Mouse (Mus musculus) embryonic facial prominence, embryonic 15.5 days (tissue): ENCODE results near the gene Pum3. TPM values are rescaled to one million over a fixed set of nuclear protein-coding genes. Genes with fewer than 3 reads are reported as not detected.

Source experiments
- ATAC-seq: fragments of 200-750 bp; cut with Nextera tagmentation; 2 replicates; pipeline ENCODE4 v1.8.0; 2017; ENCODE audit warnings: low read depth, moderate TSS enrichment; ENCODE audit not compliant: insufficient number of reproducible peaks, low FRiP score, low TSS enrichment
- H3K27ac ChIP-seq: fragments of 300-500 bp; sonication (generic); replicated peaks from 2 replicates; pipeline ENCODE4 v1.5.1; 2015; ENCODE audit warnings: mild to moderate bottlenecking, inconsistent platforms
- H3K27me3 ChIP-seq: fragments of 300-500 bp; sonication (generic); 2 replicates; pipeline ENCODE4 v1.6.1; 2015; ENCODE audit warnings: inconsistent platforms
- H3K36me3 ChIP-seq: fragments of 300-500 bp; sonication (generic); 2 replicates; pipeline ENCODE4 v1.6.1; 2015; ENCODE audit warnings: mild to moderate bottlenecking, inconsistent platforms
- H3K4me1 ChIP-seq: fragments of 300-500 bp; sonication (generic); 2 replicates; pipeline ENCODE4 v1.6.1; 2015; ENCODE audit warnings: inconsistent platforms
- H3K4me2 ChIP-seq: fragments of 300-500 bp; sonication (generic); replicated peaks from 2 replicates; pipeline ENCODE4 v1.6.1; 2015; ENCODE audit warnings: mild to moderate bottlenecking, inconsistent platforms
- H3K4me3 ChIP-seq: fragments of 300-500 bp; sonication (generic); replicated peaks from 2 replicates; pipeline ENCODE4 v1.5.1; 2015; ENCODE audit warnings: mild to moderate bottlenecking, inconsistent platforms
- H3K9ac ChIP-seq: fragments of 300-500 bp; sonication (generic); 2 replicates; pipeline ENCODE4 v1.6.1; 2015; ENCODE audit warnings: inconsistent platforms
- H3K9me3 ChIP-seq: fragments of 300-500 bp; sonication (generic); replicated peaks from 2 replicates; pipeline ENCODE4 v1.6.1; 2016; ENCODE audit warnings: inconsistent platforms
- WGBS: fragments of 180-500 bp; shearing (Covaris S2); methylation state at CpG from one replicate; pipeline ENCODE4 v1.1.7; 2015; 5-methylcytosine and 5-hydroxymethylcytosine counted together
- polyA plus RNA-seq: library from polyadenylated mRNA; unstranded; fragments of >200 nt; fragmentation: Nextera tagmentation; extraction: Ambion mirVana; gene quantifications from 2 replicates; pipeline ENCODE4 v1.2.1, GENCODE M21; 2015

Pum3 gene
- 64.0 and 65.7 TPM in 2 replicates for polyA plus RNA-seq

- peak; percentile 98 for ATAC-seq
- peaks cover 12% of the 10 kb centered on the region for H3K4me1 ChIP-seq
- H3K9me3 ChIP-seq, result no peaks in the 10 kb centered on the region
- peak within 1 kb of the TSS; percentile 68 for H3K9ac ChIP-seq
- peak within 1 kb of the TSS; percentile 81 for H3K4me3 ChIP-seq
- H3K27ac ChIP-seq, result peak within 1 kb of the TSS; percentile 96
- no peaks in the 10 kb centered on the region for H3K27me3 ChIP-seq
- under 1% methylated on average over 40 of the region's 40 CpGs for WGBS
- peaks cover 9% of the 10 kb centered on the region for H3K36me3 ChIP-seq
- H3K4me2 ChIP-seq, result peak within 1 kb of the TSS; percentile 74
Measured at GRCm38 (mm10) chr19:27429745-27430251, at the start of gene Pum3. Gene Pum3, minus strand, starts transcription at chr19:27429825.

- Histone ChIP-seq H3K9me3 (no peaks in the 10 kb centered on the region), H3K4me3 (no peak overlapping the region), H3K4me1 (no peaks in the 10 kb centered on the region), H3K27me3 (no peaks in the 10 kb centered on the region), H3K4me2 (no peak overlapping the region), H3K27ac (no peak overlapping the region), H3K36me3 (no peaks in the 10 kb centered on the region), H3K9ac (no peak overlapping the region)
- WGBS, result 81% methylated on average over 4 of the region's 4 CpGs
- no peak for ATAC-seq
Measured at GRCm38 (mm10) chr19:27466691-27467090, 37.1 kb upstream of the Pum3 start.

- Histone ChIP-seq H3K27ac (no peak overlapping the region), H3K36me3 (no peaks in the 10 kb centered on the region), H3K27me3 (no peaks in the 10 kb centered on the region; the same call in 1 of the 2 replicates), H3K4me3 (no peak overlapping the region), H3K4me1 (no peaks in the 10 kb centered on the region), H3K4me2 (no peak overlapping the region), H3K9ac (no peak overlapping the region), H3K9me3 (no peaks in the 10 kb centered on the region)
- ATAC-seq, result no peak
- 57% methylated on average over 4 of the region's 4 CpGs for WGBS
Measured at GRCm38 (mm10) chr19:27462656-27463055, 33.0 kb upstream of the Pum3 start.

- H3K36me3 ChIP-seq, result no peaks in the 10 kb centered on the region
- WGBS, result 25% methylated on average over 4 of the region's 4 CpGs
- no peaks in the 10 kb centered on the region for H3K9me3 ChIP-seq
- no peak for ATAC-seq
- H3K4me2 ChIP-seq, result no peak overlapping the region
- H3K4me3 ChIP-seq, result no peak overlapping the region
- H3K27ac ChIP-seq, result no peak overlapping the region
- H3K4me1 ChIP-seq, result no peaks in the 10 kb centered on the region
- H3K27me3 ChIP-seq, result no peaks in the 10 kb centered on the region
- H3K9ac ChIP-seq, result no peak overlapping the region
Measured at GRCm38 (mm10) chr19:27450458-27450857, 20.8 kb upstream of the Pum3 start.

GRCm38 (mm10) chr19:27447515-27447914 is 17.9 kb upstream of the Pum3 start:
- Histone ChIP-seq H3K9me3 (no peaks in the 10 kb centered on the region), H3K9ac (no peak overlapping the region), H3K36me3 (no peaks in the 10 kb centered on the region), H3K27ac (no peak overlapping the region), H3K4me3 (no peak overlapping the region), H3K4me1 (no peaks in the 10 kb centered on the region), H3K27me3 (no peaks in the 10 kb centered on the region), H3K4me2 (no peak overlapping the region)
- no peak for ATAC-seq
- WGBS, result 26% methylated on average over 7 of the region's 7 CpGs

- H3K4me2 ChIP-seq, result no peak overlapping the region
- H3K9ac ChIP-seq, result no peak overlapping the region
- H3K9me3 ChIP-seq, result no peaks in the 10 kb centered on the region
- WGBS, result 38% methylated on average over 5 of the region's 5 CpGs
- H3K27me3 ChIP-seq, result no peaks in the 10 kb centered on the region
- no peak overlapping the region for H3K27ac ChIP-seq
- no peak overlapping the region for H3K4me3 ChIP-seq
- no peak for ATAC-seq
- H3K4me1 ChIP-seq, result no peaks in the 10 kb centered on the region
- no peaks in the 10 kb centered on the region for H3K36me3 ChIP-seq
Measured at GRCm38 (mm10) chr19:27441106-27441505, 11.5 kb upstream of the Pum3 start.

- Histone ChIP-seq H3K9ac (no peak overlapping the region), H3K4me3 (no peak overlapping the region), H3K4me1 (no peaks in the 10 kb centered on the region), H3K9me3 (no peaks in the 10 kb centered on the region), H3K27me3 (no peaks in the 10 kb centered on the region), H3K27ac (no peak overlapping the region), H3K4me2 (no peak overlapping the region), H3K36me3 (no peaks in the 10 kb centered on the region)
- 82% methylated on average over 10 of the region's 10 CpGs for WGBS
- no peak for ATAC-seq
Measured at GRCm38 (mm10) chr19:27437982-27438652, 8.5 kb upstream of the Pum3 start.

- Histone ChIP-seq H3K27me3 (no peaks in the 10 kb centered on the region), H3K4me3 (peak overlapping the region; percentile 81), H3K9me3 (no peaks in the 10 kb centered on the region), H3K4me2 (peak overlapping the region; percentile 64), H3K9ac (peak overlapping the region; percentile 68), H3K36me3 (peaks cover 3% of the 10 kb centered on the region), H3K27ac (peak overlapping the region; percentile 96), H3K4me1 (peaks cover 12% of the 10 kb centered on the region)
- under 1% methylated on average over 10 of the region's 10 CpGs for WGBS
- no peak for ATAC-seq
Measured at GRCm38 (mm10) chr19:27430406-27430805, 781 bp upstream of the Pum3 start.

GRCm38 (mm10) chr19:27429281-27429680 is 344 bp downstream of the Pum3 start:
- Histone ChIP-seq H3K4me3 (peak overlapping the region; percentile 81), H3K9ac (peak overlapping the region; percentile 56), H3K4me2 (peak overlapping the region; percentile 74), H3K36me3 (peaks cover 15% of the 10 kb centered on the region), H3K27ac (peak overlapping the region; percentile 71; the same call in 1 of the 2 replicates), H3K4me1 (peaks cover 12% of the 10 kb centered on the region), H3K9me3 (no peaks in the 10 kb centered on the region), H3K27me3 (no peaks in the 10 kb centered on the region)
- no peak for ATAC-seq
- WGBS, result 0% methylated on average over 16 of the region's 16 CpGs

GRCm38 (mm10) chr19:27427865-27428264 is 1.8 kb downstream of the Pum3 start:
- H3K4me2 ChIP-seq, result no peak overlapping the region
- 51% methylated on average over 2 of the region's 2 CpGs for WGBS
- H3K27ac ChIP-seq, result no peak overlapping the region
- peaks cover 12% of the 10 kb centered on the region for H3K4me1 ChIP-seq
- peaks cover 28% of the 10 kb centered on the region for H3K36me3 ChIP-seq
- no peak overlapping the region for H3K9ac ChIP-seq
- H3K9me3 ChIP-seq, result no peaks in the 10 kb centered on the region
- no peaks in the 10 kb centered on the region for H3K27me3 ChIP-seq
- H3K4me3 ChIP-seq, result no peak overlapping the region
- no peak for ATAC-seq

GRCm38 (mm10) chr19:27426451-27426850 is 3.2 kb downstream of the Pum3 start:
- WGBS, result 76% methylated on average over 1 of the region's 1 CpGs

GRCm38 (mm10) chr19:27425656-27426055 is 4.0 kb downstream of the Pum3 start:
- no peak overlapping the region for H3K4me3 ChIP-seq
- no peaks in the 10 kb centered on the region for H3K27me3 ChIP-seq
- no peaks in the 10 kb centered on the region for H3K9me3 ChIP-seq
- H3K9ac ChIP-seq, result no peak overlapping the region
- no peak overlapping the region for H3K27ac ChIP-seq
- peaks cover 43% of the 10 kb centered on the region for H3K36me3 ChIP-seq
- ATAC-seq, result no peak
- WGBS, result 57% methylated on average over 7 of the region's 7 CpGs
- no peak overlapping the region for H3K4me2 ChIP-seq
- H3K4me1 ChIP-seq, result peaks cover 5% of the 10 kb centered on the region; the same call in 1 of the 2 replicates

More at GRCm38 (mm10) chr19:27426451-27426850, 3.2 kb downstream of the Pum3 start:
- H3K9ac ChIP-seq, result no peak overlapping the region
- no peak overlapping the region for H3K27ac ChIP-seq
- peaks cover 12% of the 10 kb centered on the region for H3K4me1 ChIP-seq
- ATAC-seq, result no peak
- H3K4me2 ChIP-seq, result no peak overlapping the region
- no peak overlapping the region for H3K4me3 ChIP-seq
- H3K36me3 ChIP-seq, result peaks cover 36% of the 10 kb centered on the region
- no peaks in the 10 kb centered on the region for H3K9me3 ChIP-seq
- H3K27me3 ChIP-seq, result no peaks in the 10 kb centered on the region
